Mouse (Mus musculus): ENCODE measurements around the gene Egfl7. TPM values are rescaled to one million over a fixed set of nuclear protein-coding genes. Genes with fewer than 3 reads are reported as not detected.

Gene Egfl7
- polyA plus RNA-seq, 1 experiment: 2,032 TPM

DNA sequence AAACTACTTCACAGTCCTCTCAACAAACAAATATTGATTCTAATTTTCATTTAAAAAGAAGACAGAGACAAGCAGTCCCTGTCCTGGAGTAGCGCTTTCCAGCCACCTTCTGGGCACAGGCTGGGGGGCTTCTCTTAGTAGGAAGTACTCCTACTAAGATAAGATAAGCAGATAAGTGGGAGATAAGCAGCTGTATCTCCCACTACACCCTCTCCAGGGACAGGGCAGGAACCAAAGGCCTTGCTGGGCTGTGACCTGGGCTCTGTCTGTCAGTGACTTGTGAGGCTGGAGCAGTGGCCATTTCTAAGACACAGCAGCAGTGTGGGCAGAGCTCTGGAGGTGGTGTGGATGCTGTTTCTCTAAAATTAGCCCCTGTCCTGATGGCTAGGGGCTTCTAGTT lies 4.4 kb upstream of the Egfl7 start:
- no peak for TF ChIP-seq POLR2A (IDR thresholded peaks at IDR 0.05; ENCODE audit: borderline replicate concordance, extremely low read depth, low read depth, low read length)
- no peak for TF ChIP-seq CTCF (IDR thresholded peaks at IDR 0.05; ENCODE audit: insufficient read depth, low read length)
- 67% methylated on average over 1 of the region's 1 CpGs for WGBS
- no peak overlapping the region for H3K4me3 ChIP-seq (replicated peaks; ENCODE audit: extremely low read depth, low read depth, low read length)
- peaks cover 35% of the 10 kb centered on the region for H3K4me1 ChIP-seq (ENCODE audit: control insufficient read depth, insufficient read depth, low read length)
- no peak for DNase-seq

DNA sequence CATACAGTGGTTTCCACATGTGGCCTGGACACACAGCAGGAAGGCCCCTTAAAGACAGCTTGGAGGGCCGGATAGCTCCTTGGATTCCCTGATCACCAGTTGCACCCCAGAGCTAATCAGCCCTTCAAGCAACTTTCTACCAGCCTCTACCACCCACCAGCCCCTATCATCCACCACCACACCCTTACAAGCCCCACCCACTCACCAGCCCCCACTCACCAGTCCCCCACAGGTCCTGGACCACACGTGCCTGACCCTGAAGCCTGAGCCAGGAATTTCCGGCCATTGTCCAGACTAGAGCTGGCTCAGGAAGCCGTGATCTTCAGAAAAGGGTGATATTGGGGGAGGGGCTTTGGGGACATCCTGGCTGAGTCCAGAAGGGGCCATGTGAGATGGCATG lies 3.9 kb upstream of the Egfl7 start:
- no peak for TF ChIP-seq CTCF (IDR thresholded peaks at IDR 0.05; ENCODE audit: insufficient read depth, low read length)
- no peak; the same call in 1 of the 2 replicates for TF ChIP-seq POLR2A (IDR thresholded peaks at IDR 0.05; ENCODE audit: borderline replicate concordance, extremely low read depth, low read depth, low read length)
- peak overlapping the region; percentile 5 for H3K4me3 ChIP-seq (replicated peaks; ENCODE audit: extremely low read depth, low read depth, low read length)
- DNase-seq: peak; percentile 52
- H3K4me1 ChIP-seq (ENCODE audit: control insufficient read depth, insufficient read depth, low read length): peaks cover 37% of the 10 kb centered on the region
- WGBS: 53% methylated on average over 4 of the region's 4 CpGs

DNA sequence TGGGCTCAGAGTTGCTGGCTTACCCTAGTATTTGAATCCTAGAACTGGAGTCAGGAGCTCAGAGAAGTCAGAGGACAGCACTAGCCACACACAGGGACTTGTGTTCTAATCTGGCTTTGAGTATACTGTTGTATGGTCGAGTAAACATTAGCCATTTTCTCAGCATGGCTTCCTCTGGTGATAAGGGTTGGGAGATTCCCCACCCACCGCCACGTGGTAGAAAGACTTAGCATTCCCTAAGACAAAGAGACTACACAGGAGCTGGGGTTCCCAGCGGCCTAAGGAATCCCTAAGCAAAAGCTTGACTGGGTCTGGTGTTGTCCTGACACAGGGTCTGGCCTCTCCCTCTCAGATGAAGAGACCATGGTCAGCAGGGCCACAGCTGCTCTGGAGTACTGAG lies 3.4 kb upstream of the Egfl7 start:
- no peak for DNase-seq
- TF ChIP-seq CTCF (IDR thresholded peaks at IDR 0.05; ENCODE audit: insufficient read depth, low read length) (no peak), POLR2A (IDR thresholded peaks at IDR 0.05; ENCODE audit: borderline replicate concordance, extremely low read depth, low read depth, low read length) (no peak)
- no peak overlapping the region for H3K4me3 ChIP-seq (replicated peaks; ENCODE audit: extremely low read depth, low read depth, low read length)
- 45% methylated on average over 4 of the region's 4 CpGs for WGBS
- H3K4me1 ChIP-seq (ENCODE audit: control insufficient read depth, insufficient read depth, low read length): peaks cover 37% of the 10 kb centered on the region

- DNase-seq: peak; percentile 44
- 32% methylated on average over 6 of the region's 6 CpGs for WGBS
These were observed 1.4 kb upstream of the Egfl7 start for GRCm38 (mm10) chr2:26578369-26578768.

GRCm38 (mm10) chr2:26580751-26581150 lies 937 bp downstream of the Egfl7 start:
- H3K4me3 ChIP-seq (replicated peaks; ENCODE audit: extremely low read depth, low read depth, low read length): no peak overlapping the region
- peaks cover 12% of the 10 kb centered on the region; the same call in 1 of the 2 replicates for H3K4me1 ChIP-seq (ENCODE audit: control insufficient read depth, insufficient read depth, low read length)
- TF ChIP-seq CTCF (IDR thresholded peaks at IDR 0.05; ENCODE audit: insufficient read depth, low read length) (no peak), POLR2A (IDR thresholded peaks at IDR 0.05; ENCODE audit: borderline replicate concordance, extremely low read depth, low read depth, low read length) (peak; percentile 44; the same call in 1 of the 2 replicates)
- DNase-seq: no peak
- WGBS: 46% methylated on average over 5 of the region's 5 CpGs

More at GRCm38 (mm10) chr2:26578369-26578768, 1.4 kb upstream of the Egfl7 start:
- H3K4me1 ChIP-seq (ENCODE audit: control insufficient read depth, insufficient read depth, low read length): peaks cover 22% of the 10 kb centered on the region
- TF ChIP-seq CTCF (IDR thresholded peaks at IDR 0.05; ENCODE audit: insufficient read depth, low read length) (no peak), POLR2A (IDR thresholded peaks at IDR 0.05; ENCODE audit: borderline replicate concordance, extremely low read depth, low read depth, low read length) (0 out of 2 replicates have a peak, but pooled peaks have one; percentile 17)
- H3K4me3 ChIP-seq (replicated peaks; ENCODE audit: extremely low read depth, low read depth, low read length): peak overlapping the region; percentile 36

DNA sequence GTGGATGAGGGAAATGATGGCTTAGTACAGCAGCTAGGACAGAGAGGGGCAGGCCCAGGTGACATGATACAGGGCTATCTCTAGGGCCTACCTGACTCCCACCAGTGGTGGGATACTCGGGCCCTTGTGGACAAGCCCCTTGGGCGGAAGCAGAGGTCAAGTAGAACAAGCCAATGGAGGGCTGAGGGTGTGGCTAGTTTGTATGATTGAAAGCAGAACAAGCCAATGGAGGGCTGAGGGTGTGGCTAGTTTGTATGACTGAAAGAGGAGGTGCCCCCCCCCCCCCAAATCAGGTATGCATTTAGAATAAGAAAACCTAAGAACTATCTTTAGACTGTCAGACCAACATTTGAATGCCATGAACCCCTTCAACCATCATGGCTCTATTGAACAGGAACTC lies 2.4 kb downstream of the Egfl7 start:
- Histone ChIP-seq H3K4me3 (replicated peaks; ENCODE audit: extremely low read depth, low read depth, low read length) (peak overlapping the region; percentile 34), H3K4me1 (ENCODE audit: control insufficient read depth, insufficient read depth, low read length) (peaks cover 9% of the 10 kb centered on the region; the same call in 1 of the 2 replicates)
- no peak for TF ChIP-seq CTCF (IDR thresholded peaks at IDR 0.05; ENCODE audit: insufficient read depth, low read length)
- TF ChIP-seq POLR2A (IDR thresholded peaks at IDR 0.05; ENCODE audit: borderline replicate concordance, extremely low read depth, low read depth, low read length): no peak
- 48% methylated on average over 2 of the region's 2 CpGs for WGBS
- no peak for DNase-seq

DNA sequence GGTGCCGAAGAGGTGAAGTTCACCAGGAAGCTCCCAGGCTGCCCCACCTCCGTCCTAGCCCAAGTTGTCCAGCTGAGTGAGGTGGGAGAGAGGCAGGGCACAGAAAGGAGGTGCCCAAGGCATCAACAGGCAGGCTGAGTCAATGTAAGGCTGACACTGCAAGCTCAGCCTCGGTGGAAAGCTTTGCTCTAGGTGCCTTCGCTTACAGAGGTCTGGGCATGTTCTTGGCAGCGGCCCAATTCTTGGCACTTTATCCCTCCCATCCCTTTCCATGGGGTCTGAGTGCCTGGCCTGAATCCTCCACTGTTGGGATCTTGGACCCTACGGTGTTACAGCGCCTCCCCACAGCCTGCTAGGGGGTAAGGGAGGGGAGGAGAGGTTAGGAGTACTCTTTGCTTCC lies 2.9 kb downstream of the Egfl7 start:
- peak overlapping the region; percentile 50 for H3K4me3 ChIP-seq (replicated peaks; ENCODE audit: extremely low read depth, low read depth, low read length)
- TF ChIP-seq POLR2A (IDR thresholded peaks at IDR 0.05; ENCODE audit: borderline replicate concordance, extremely low read depth, low read depth, low read length) (peak; percentile 50; the same call in 1 of the 2 replicates), CTCF (IDR thresholded peaks at IDR 0.05; ENCODE audit: insufficient read depth, low read length) (no peak)

DNA sequence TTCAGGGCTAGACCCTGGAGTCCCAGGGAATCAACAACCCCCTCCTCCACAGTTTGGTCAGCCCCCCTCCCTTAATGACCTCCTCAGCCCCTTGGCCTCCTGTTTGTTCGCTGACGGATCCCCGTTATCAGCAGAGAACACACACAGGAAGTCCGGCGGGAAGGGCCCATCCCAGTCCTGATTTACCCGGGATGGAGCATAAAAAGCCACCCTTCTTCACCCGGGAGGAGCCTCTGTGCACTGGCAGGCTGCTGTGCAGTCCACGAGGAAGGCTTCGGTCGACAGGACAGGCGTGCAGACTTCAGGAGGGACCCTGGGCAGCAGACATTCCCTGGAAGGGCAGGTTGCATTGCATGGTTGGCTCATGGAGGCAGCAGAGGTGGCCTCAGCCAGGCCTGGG lies 3.8 kb downstream of the Egfl7 start:
- H3K4me1 ChIP-seq (ENCODE audit: control insufficient read depth, insufficient read depth, low read length): peaks cover 9% of the 10 kb centered on the region; the same call in 1 of the 2 replicates
- peak; percentile 100 for TF ChIP-seq POLR2A (IDR thresholded peaks at IDR 0.05; ENCODE audit: borderline replicate concordance, extremely low read depth, low read depth, low read length)
- TF ChIP-seq CTCF (IDR thresholded peaks at IDR 0.05; ENCODE audit: insufficient read depth, low read length): no peak
- H3K4me3 ChIP-seq (replicated peaks; ENCODE audit: extremely low read depth, low read depth, low read length): peak overlapping the region; percentile 71
- 33% methylated on average over 11 of the region's 11 CpGs for WGBS
- DNase-seq: peak; percentile 73

More for the DNA sequence above, 2.9 kb downstream of the Egfl7 start:
- 40% methylated on average over 7 of the region's 7 CpGs for WGBS
- peaks cover 9% of the 10 kb centered on the region; the same call in 1 of the 2 replicates for H3K4me1 ChIP-seq (ENCODE audit: control insufficient read depth, insufficient read depth, low read length)
- no peak for DNase-seq

DNA sequence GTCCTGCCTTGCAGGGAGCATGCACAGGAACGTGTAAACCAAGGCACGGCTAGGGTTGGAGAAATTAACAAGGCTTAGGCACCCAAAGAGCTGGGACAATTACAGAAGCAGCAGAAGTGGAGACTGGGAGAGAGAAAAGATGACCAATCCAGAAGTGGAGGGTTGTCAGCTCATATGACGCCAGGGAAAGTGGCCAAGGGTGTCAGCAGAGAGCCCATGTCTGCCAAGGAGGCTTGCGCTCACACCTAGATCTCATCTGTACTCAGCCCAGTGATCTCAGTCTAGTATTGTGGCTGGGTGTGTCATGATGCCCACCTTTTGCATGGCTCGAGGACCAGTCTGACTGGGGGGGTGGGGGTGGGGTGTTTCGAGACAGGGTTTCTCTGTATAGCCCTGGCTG lies 5.9 kb downstream of the Egfl7 start:
- Histone ChIP-seq H3K4me1 (ENCODE audit: control insufficient read depth, insufficient read depth, low read length) (peaks cover 2% of the 10 kb centered on the region; the same call in 1 of the 2 replicates), H3K4me3 (replicated peaks; ENCODE audit: extremely low read depth, low read depth, low read length) (peak overlapping the region; percentile 88)
- 31% methylated on average over 6 of the region's 6 CpGs for WGBS
- TF ChIP-seq POLR2A (IDR thresholded peaks at IDR 0.05; ENCODE audit: borderline replicate concordance, extremely low read depth, low read depth, low read length): peak; percentile 58; the same call in 1 of the 2 replicates
- TF ChIP-seq CTCF (IDR thresholded peaks at IDR 0.05; ENCODE audit: insufficient read depth, low read length): no peak
- DNase-seq: no peak

All from lung, adult 2 months (tissue).